Mouse (Mus musculus): ENCODE data around the gene Tmem136. TPM values are rescaled to one million over a fixed set of nuclear protein-coding genes. Genes with fewer than 3 reads are reported as not detected.
A peak's percentile ranks its signal among the peaks of the same experiment; 100 is the strongest.

The Tmem136 gene
- total and polyA plus RNA-seq, 3 experiments: 0.62 to 2.0 TPM; not detected in 1

DNA sequence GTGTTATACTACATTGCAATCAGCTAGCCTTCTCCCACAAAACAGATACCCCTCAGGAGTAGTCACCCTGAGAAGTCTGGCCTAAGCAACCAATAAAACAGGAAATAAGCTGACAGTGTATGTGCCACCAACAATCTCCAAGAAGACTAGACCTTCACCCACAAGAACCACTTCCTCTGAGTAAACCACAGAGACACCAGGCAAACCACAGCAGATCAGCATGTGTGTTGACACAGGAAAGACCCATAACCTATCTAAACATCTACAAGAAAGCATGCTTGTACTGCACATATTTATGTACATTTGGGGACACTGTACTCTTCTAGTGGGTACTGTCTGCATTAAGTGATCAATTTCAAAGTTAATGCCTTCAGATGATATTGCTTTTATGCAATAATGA, 20.0 kb downstream of the Tmem136 start (continued):
- TF ChIP-seq MXI1 (IDR thresholded peaks at IDR 0.05; ENCODE audit: low read depth, low read length): peak; percentile 90
- peak; percentile 12; the same call in 1 of the 2 replicates for TF ChIP-seq TBP (IDR thresholded peaks at IDR 0.05; ENCODE audit: low read depth, low read length)
- TF ChIP-seq ELF1 (IDR thresholded peaks at IDR 0.05; ENCODE audit: low read depth, low read length): no peak
- no peak; the same call in 1 of the 2 replicates for TF ChIP-seq ZNF384 (IDR thresholded peaks at IDR 0.05; ENCODE audit: low read depth, low read length)
- no peak for TF ChIP-seq POLR2AphosphoS5 (IDR thresholded peaks at IDR 0.05; ENCODE audit: borderline replicate concordance, low read depth, low read length)
- peak; percentile 91 to 94 for TF ChIP-seq EP300 (IDR thresholded peaks at IDR 0.05; ENCODE audit: low read depth in 1 of 2, low read length in 2 of 2)
- TF ChIP-seq RAD21 (IDR thresholded peaks at IDR 0.05; ENCODE audit: low read depth, low read length): no peak
- TF ChIP-seq USF2 (IDR thresholded peaks at IDR 0.05; ENCODE audit: borderline replicate concordance in 1 of 2, insufficient read depth in 1 of 2, low read depth in 1 of 2, low read length in 2 of 2): no peak
- no peak for TF ChIP-seq POLR2A (IDR thresholded peaks at IDR 0.05; ENCODE audit: control insufficient read depth in 1 of 2, insufficient read depth in 1 of 2, low read depth in 1 of 2, low read length in 2 of 2, poor library complexity in 1 of 2)
- peak; percentile 80 for TF ChIP-seq TCF12 (IDR thresholded peaks at IDR 0.05; ENCODE audit: low read depth, low read length)

DNA sequence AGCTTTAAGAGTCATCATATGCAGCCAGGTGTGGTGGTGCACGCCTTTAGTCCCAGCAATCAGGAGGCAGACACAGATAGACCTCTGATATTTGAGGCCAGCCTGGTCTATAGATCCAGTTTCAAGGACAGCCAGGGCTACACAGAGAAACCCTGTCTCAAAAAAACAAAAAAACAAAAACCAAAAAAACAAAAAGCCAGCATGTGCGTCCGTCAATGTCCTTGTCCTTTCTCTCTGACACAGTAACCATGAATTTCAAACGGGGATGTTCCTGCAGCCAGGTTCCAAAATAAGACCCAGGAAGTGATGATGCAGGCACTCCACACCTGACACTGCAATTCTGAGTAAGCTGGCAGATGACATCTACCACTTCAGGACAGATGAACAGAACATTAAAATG, 21.5 kb downstream of the Tmem136 start:
- peaks cover 6 to 18% of the 10 kb centered on the region in 2 experiments for H3K4me1 ChIP-seq (ENCODE audit: control insufficient read depth in 1 of 2, insufficient read depth in 2 of 2, low read length in 2 of 2)
- no peak overlapping the region for H3K27ac ChIP-seq (ENCODE audit: control insufficient read depth, low read depth, low read length)
- peaks cover 44% of the 10 kb centered on the region for H3K79me2 ChIP-seq (ENCODE audit: control insufficient read depth, insufficient read depth, low read length, poor library complexity)
- TF ChIP-seq GATA1 (IDR thresholded peaks at IDR 0.05; ENCODE audit: low read depth, low read length): no peak
- no peak for TF ChIP-seq MAZ (IDR thresholded peaks at IDR 0.05; ENCODE audit: low read depth, low read length)
- no peak for TF ChIP-seq CHD2 (IDR thresholded peaks at IDR 0.05; ENCODE audit: low read length)
- no peaks in the 10 kb centered on the region for H3K9me3 ChIP-seq (replicated peaks; ENCODE audit: insufficient read depth, low read length)
- no peaks in the 10 kb centered on the region for H3K27me3 ChIP-seq (ENCODE audit: control insufficient read depth in 1 of 2, insufficient read depth in 2 of 2, low read length in 2 of 2)
- H3K9ac ChIP-seq (ENCODE audit: control insufficient read depth, low read depth, low read length, poor library complexity, severe bottlenecking): no peak overlapping the region
- H3K4me3 ChIP-seq (ENCODE audit: control insufficient read depth in 1 of 2, insufficient read depth in 1 of 2, low read depth in 2 of 2, low read length in 2 of 2): no peak overlapping the region
- H3K36me3 ChIP-seq (ENCODE audit: control insufficient read depth in 1 of 2, insufficient read depth in 2 of 2, low read length in 2 of 2): peaks cover 0 to 35% of the 10 kb centered on the region in 2 experiments; a peak in 3 of 4 replicates
- no peak for DNase-seq (ENCODE audit: low read depth, low spot score)

GRCm38 (mm10) chr9:43093803-43094202, 22.6 kb downstream of the Tmem136 start:
- no peak for DNase-seq (ENCODE audit: low read depth, low spot score)
- H3K79me2 ChIP-seq (ENCODE audit: control insufficient read depth, insufficient read depth, low read length, poor library complexity): peaks cover 44% of the 10 kb centered on the region
- no peaks in the 10 kb centered on the region for H3K9me3 ChIP-seq (replicated peaks; ENCODE audit: insufficient read depth, low read length)
- peaks cover 0 to 29% of the 10 kb centered on the region in 2 experiments; a peak in 3 of 4 replicates for H3K36me3 ChIP-seq (ENCODE audit: control insufficient read depth in 1 of 2, insufficient read depth in 2 of 2, low read length in 2 of 2)
- H3K4me3 ChIP-seq (ENCODE audit: control insufficient read depth in 1 of 2, insufficient read depth in 1 of 2, low read depth in 2 of 2, low read length in 2 of 2): no peak overlapping the region
- H3K27me3 ChIP-seq (ENCODE audit: control insufficient read depth in 1 of 2, insufficient read depth in 2 of 2, low read length in 2 of 2): no peaks in the 10 kb centered on the region
- no peak overlapping the region for H3K27ac ChIP-seq (ENCODE audit: control insufficient read depth, low read depth, low read length)
- no peak overlapping the region for H3K9ac ChIP-seq (ENCODE audit: control insufficient read depth, low read depth, low read length, poor library complexity, severe bottlenecking)
- TF ChIP-seq ETS1 (IDR thresholded peaks at IDR 0.05; ENCODE audit: low read depth, low read length): no peak
- no peak for TF ChIP-seq TBP (IDR thresholded peaks at IDR 0.05; ENCODE audit: low read depth, low read length)
- TF ChIP-seq MAZ (IDR thresholded peaks at IDR 0.05; ENCODE audit: low read depth, low read length): no peak
- no peak for TF ChIP-seq GABPA (IDR thresholded peaks at IDR 0.05; ENCODE audit: low read depth, low read length)
- no peak for TF ChIP-seq ZMIZ1 (IDR thresholded peaks at IDR 0.05; ENCODE audit: low read depth, low read length)
- no peak for TF ChIP-seq POLR2AphosphoS2 (IDR thresholded peaks at IDR 0.05; ENCODE audit: low read length)
- no peak for TF ChIP-seq POLR2A (IDR thresholded peaks at IDR 0.05; ENCODE audit: control insufficient read depth in 1 of 2, insufficient read depth in 1 of 2, low read depth in 1 of 2, low read length in 2 of 2, poor library complexity in 1 of 2)
- TF ChIP-seq CHD1 (IDR thresholded peaks at IDR 0.05; ENCODE audit: low read depth, low read length): no peak
- TF ChIP-seq MYB (IDR thresholded peaks at IDR 0.05; ENCODE audit: low read depth, low read length): no peak
- peaks cover 4 to 16% of the 10 kb centered on the region in 2 experiments; a peak in 3 of 4 replicates for H3K4me1 ChIP-seq (ENCODE audit: control insufficient read depth in 1 of 2, insufficient read depth in 2 of 2, low read length in 2 of 2)
